Mouse (Mus musculus) lung, embryonic 14.5 days (tissue): ENCODE measurements around the gene Dennd5b. TPM values are rescaled to one million over a fixed set of nuclear protein-coding genes. Genes with fewer than 3 reads are reported as not detected.
A peak's percentile ranks its signal among the peaks of the same experiment; 100 is the strongest.
"Not testable (repeated sequence)": the region's sequence is repeated elsewhere in the genome, so short reads cannot be mapped to it uniquely, and the experiment has no call there.

ENCODE experiments used
- ATAC-seq: fragments of 200-750 bp; cut with Nextera tagmentation; 2 replicates; pipeline ENCODE4 v1.8.0; 2017; ENCODE audit warnings: mild to moderate bottlenecking, moderate TSS enrichment, moderate library complexity; ENCODE audit not compliant: insufficient read depth
- DNase-seq: peaks from one replicate; pipeline ENCODE4 v3.0.0-alpha.2; 2015
- H3K27ac ChIP-seq: fragments of 300-500 bp; sonication (generic); 2 replicates; pipeline ENCODE4 v1.5.1; 2014; ENCODE audit warnings: low read depth, mild to moderate bottlenecking, moderate library complexity
- H3K27me3 ChIP-seq: fragments of 300-500 bp; sonication (generic); 2 replicates; pipeline ENCODE4 v1.6.1; 2014; ENCODE audit warnings: low read length, control low read depth; ENCODE audit not compliant: insufficient read depth
- H3K36me3 ChIP-seq: fragments of 300-500 bp; sonication (generic); 2 replicates; pipeline ENCODE4 v1.6.1; 2014; ENCODE audit warnings: control low read depth; ENCODE audit not compliant: insufficient read depth
- H3K4me1 ChIP-seq: fragments of 300-500 bp; sonication (generic); 2 replicates; pipeline ENCODE4 v1.6.1; 2014; ENCODE audit warnings: antibody characterized with exemption, control low read depth; ENCODE audit not compliant: insufficient read depth
- H3K4me2 ChIP-seq: fragments of 300-500 bp; sonication (generic); 2 replicates; pipeline ENCODE4 v1.6.1; 2014; ENCODE audit warnings: mild to moderate bottlenecking
- H3K4me3 ChIP-seq: fragments of 300-500 bp; sonication (generic); 2 replicates; pipeline ENCODE4 v1.5.1; 2014; ENCODE audit warnings: low read depth, low read length
- H3K9ac ChIP-seq: fragments of 300-500 bp; sonication (generic); 2 replicates; pipeline ENCODE4 v1.6.1; 2014
- H3K9me3 ChIP-seq: fragments of 300-500 bp; sonication (generic); 2 replicates; pipeline ENCODE4 v1.6.1; 2016; ENCODE audit warnings: low read depth, low read length, control low read depth
- CTCF ChIP-seq: IDR thresholded peaks from 2 replicates; pipeline ENCODE4 v1.5.1; 2016; ENCODE audit warnings: antibody characterized with exemption, low read depth
- WGBS: fragments of 180-500 bp; shearing (Covaris S2); extraction: QIAGEN DNeasy Blood & Tissue Kit; methylation state at CpG from one replicate; pipeline ENCODE4 v1.1.7; 2014; 5-methylcytosine and 5-hydroxymethylcytosine counted together
- polyA plus RNA-seq: library from polyadenylated mRNA; unstranded; fragments of >200 nt; fragmentation: Nextera tagmentation; extraction: Ambion mirVana; gene quantifications from 2 replicates; pipeline ENCODE4 v1.2.1, GENCODE M21; 2014

Gene Dennd5b
- polyA plus RNA-seq, 1 experiment from 2014 or later = 9.8 TPM

GRCm38 (mm10) chr6:149137936-149138335 is 36.5 kb upstream of the Dennd5b start:
- H3K9ac ChIP-seq = no peak overlapping the region
- no peaks in the 10 kb centered on the region for H3K27me3 ChIP-seq
- no peak for ATAC-seq
- H3K4me3 ChIP-seq = no peak overlapping the region
- WGBS = 52% methylated on average over 2 of the region's 2 CpGs
- no peak for DNase-seq
- H3K36me3 ChIP-seq = no peaks in the 10 kb centered on the region
- no peak overlapping the region for H3K27ac ChIP-seq
- TF ChIP-seq CTCF = no peak
- H3K9me3 ChIP-seq = no peaks in the 10 kb centered on the region
- H3K4me2 ChIP-seq = no peak overlapping the region
- H3K4me1 ChIP-seq = no peaks in the 10 kb centered on the region

- ATAC-seq (no peak), DNase-seq (no peak)
- Histone ChIP-seq H3K4me2 (no peak overlapping the region), H3K9me3 (no peaks in the 10 kb centered on the region), H3K9ac (no peak overlapping the region), H3K4me3 (no peak overlapping the region), H3K4me1 (no peaks in the 10 kb centered on the region), H3K36me3 (no peaks in the 10 kb centered on the region), H3K27me3 (no peaks in the 10 kb centered on the region), H3K27ac (no peak overlapping the region)
- no peak for TF ChIP-seq CTCF
- WGBS = 64% methylated on average over 6 of the region's 6 CpGs
Measured at GRCm38 (mm10) chr6:149135631-149136030, 34.2 kb upstream of the Dennd5b start.

GRCm38 (mm10) chr6:149134391-149135150 is 33.1 kb upstream of the Dennd5b start:
- Histone ChIP-seq H3K4me3 (no peak overlapping the region), H3K4me2 (no peak overlapping the region), H3K9me3 (no peaks in the 10 kb centered on the region), H3K9ac (no peak overlapping the region), H3K27ac (no peak overlapping the region), H3K4me1 (no peaks in the 10 kb centered on the region), H3K36me3 (no peaks in the 10 kb centered on the region), H3K27me3 (no peaks in the 10 kb centered on the region)
- DNase-seq (no peak), ATAC-seq (no peak)
- TF ChIP-seq CTCF = no peak
- WGBS = 24% methylated on average over 5 of the region's 5 CpGs

GRCm38 (mm10) chr6:149132311-149133077 is 31.0 kb upstream of the Dennd5b start:
- no peak overlapping the region for H3K4me3 ChIP-seq
- H3K4me2 ChIP-seq = no peak overlapping the region
- no peaks in the 10 kb centered on the region for H3K9me3 ChIP-seq
- no peaks in the 10 kb centered on the region for H3K27me3 ChIP-seq
- peak; percentile 85 for ATAC-seq
- DNase-seq = peak; percentile 92
- no peaks in the 10 kb centered on the region for H3K4me1 ChIP-seq
- H3K36me3 ChIP-seq = no peaks in the 10 kb centered on the region
- no peak overlapping the region for H3K9ac ChIP-seq
- H3K27ac ChIP-seq = no peak overlapping the region
- TF ChIP-seq CTCF = peak; percentile 77
- WGBS = 25% methylated on average over 5 of the region's 5 CpGs

GRCm38 (mm10) chr6:149131111-149131510 is 29.6 kb upstream of the Dennd5b start:
- Histone ChIP-seq H3K4me3 (no peak overlapping the region), H3K27me3 (no peaks in the 10 kb centered on the region), H3K9ac (no peak overlapping the region), H3K36me3 (no peaks in the 10 kb centered on the region), H3K27ac (no peak overlapping the region), H3K4me2 (no peak overlapping the region), H3K4me1 (no peaks in the 10 kb centered on the region), H3K9me3 (no peaks in the 10 kb centered on the region)
- no peak for ATAC-seq
- WGBS = 28% methylated on average over 3 of the region's 3 CpGs
- TF ChIP-seq CTCF = no peak
- no peak for DNase-seq

- WGBS = 88% methylated on average over 8 of the region's 8 CpGs
- not testable (repeated sequence) for H3K9me3 ChIP-seq, H3K4me2 ChIP-seq, ATAC-seq, H3K4me1 ChIP-seq, H3K27ac ChIP-seq, H3K4me3 ChIP-seq, DNase-seq, H3K27me3 ChIP-seq, H3K9ac ChIP-seq, H3K36me3 ChIP-seq
Measured at GRCm38 (mm10) chr6:149129870-149130269, 28.4 kb upstream of the Dennd5b start, which contains the start of gene Gm10203. Gm10203 (plus strand) TSS chr6:149130170.

- 65% methylated on average over 4 of the region's 4 CpGs for WGBS
- peak; percentile 8; the same call in 1 of the 2 replicates for ATAC-seq
Measured at GRCm38 (mm10) chr6:149126675-149127074, 25.2 kb upstream of the Dennd5b start.

More at GRCm38 (mm10) chr6:149126675-149127074, 25.2 kb upstream of the Dennd5b start:
- H3K9ac ChIP-seq = no peak overlapping the region
- no peaks in the 10 kb centered on the region for H3K27me3 ChIP-seq
- H3K4me3 ChIP-seq = no peak overlapping the region
- no peaks in the 10 kb centered on the region for H3K9me3 ChIP-seq
- TF ChIP-seq CTCF = peak; percentile 55
- H3K27ac ChIP-seq = no peak overlapping the region
- H3K4me2 ChIP-seq = no peak overlapping the region
- H3K36me3 ChIP-seq = no peaks in the 10 kb centered on the region
- peak; percentile 69 for DNase-seq
- no peaks in the 10 kb centered on the region for H3K4me1 ChIP-seq
